Mouse (Mus musculus) left cerebral cortex, postnatal 25 days (tissue): ENCODE results near the gene Ccdc40. TPM values are rescaled to one million over a fixed set of nuclear protein-coding genes. Genes with fewer than 3 reads are reported as not detected.
"Not testable (repeated sequence)": the region's sequence is repeated elsewhere in the genome, so short reads cannot be mapped to it uniquely, and the experiment has no call there.

ENCODE experiments used
- DNase-seq, 2 experiments: peaks; one replicate each; pipeline ENCODE4 v3.0.0; 2022; ENCODE audit warnings: low spot score in 2 of 2, mixed read lengths in 1 of 2
- intact Hi-C: fragments of 180-260 bp; cut with DNase I; formaldehyde crosslinking; loops from one replicate; pipeline ENCODE4 v1.15.1; 2025
- total RNA-seq, 2 experiments: library from RNA; stranded (reverse); gene quantifications; 2 replicates each; pipeline ENCODE4 v1.2.3; 2021

Gene Ccdc40
- total RNA-seq, 2 experiments from 2014 or later: 0.98 to 1.4 TPM

- intact Hi-C loops: no loop called here
- peak; percentile 37 to 38 for DNase-seq
Measured at GRCm38 (mm10) chr11:119267241-119267674, 38.9 kb downstream of the Ccdc40 start.

DNA sequence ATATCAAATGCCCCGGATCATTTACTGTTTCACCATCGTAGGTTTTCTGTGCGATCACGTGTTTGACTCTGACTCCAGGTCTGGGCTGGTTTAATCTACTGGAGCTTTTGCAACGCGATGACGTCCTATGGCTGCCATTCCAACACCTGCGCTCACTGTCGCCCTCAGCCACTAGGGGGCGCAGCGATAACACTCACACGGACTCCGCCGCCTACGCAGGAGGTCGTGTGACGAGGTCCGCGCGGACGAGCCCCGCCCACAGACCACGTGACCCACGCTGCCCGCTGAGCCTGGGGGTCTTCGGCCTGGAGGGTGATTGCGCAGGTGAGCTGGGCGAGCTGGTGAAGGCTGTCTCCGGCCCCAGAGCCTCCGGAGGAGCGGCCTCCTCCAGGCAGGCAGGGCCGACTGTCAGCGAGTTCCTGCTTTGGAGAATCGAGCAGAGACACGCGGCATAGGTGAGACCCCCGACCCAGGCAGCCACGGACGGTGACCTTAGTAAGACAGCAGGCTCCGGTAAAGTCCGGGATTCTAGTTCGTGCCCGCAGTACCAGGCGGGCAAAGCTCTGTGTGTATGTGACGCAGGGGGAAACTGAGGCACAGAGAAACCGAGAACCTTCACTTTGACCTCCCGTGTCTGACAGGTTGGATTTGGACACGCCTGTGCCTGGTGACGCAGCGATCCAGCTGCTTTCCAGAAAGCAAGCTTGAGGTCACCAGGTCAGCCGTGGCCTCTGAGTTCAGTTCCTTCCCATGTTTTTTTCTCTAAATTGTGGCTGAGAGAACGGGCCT is 39.6 kb downstream of the Ccdc40 start, which contains the start of gene Gaa:
Gene Gaa (plus strand): TSS at position 120 of the 789 bp plus-strand sequence.
- DNase-seq: peak; percentile 96 to 98
- intact Hi-C loops: no loop called here

- intact Hi-C loops: no loop called here
- peak; percentile 75 to 85 for DNase-seq
Measured at GRCm38 (mm10) chr11:119268557-119269195, 40.3 kb downstream of the Ccdc40 start.

DNA sequence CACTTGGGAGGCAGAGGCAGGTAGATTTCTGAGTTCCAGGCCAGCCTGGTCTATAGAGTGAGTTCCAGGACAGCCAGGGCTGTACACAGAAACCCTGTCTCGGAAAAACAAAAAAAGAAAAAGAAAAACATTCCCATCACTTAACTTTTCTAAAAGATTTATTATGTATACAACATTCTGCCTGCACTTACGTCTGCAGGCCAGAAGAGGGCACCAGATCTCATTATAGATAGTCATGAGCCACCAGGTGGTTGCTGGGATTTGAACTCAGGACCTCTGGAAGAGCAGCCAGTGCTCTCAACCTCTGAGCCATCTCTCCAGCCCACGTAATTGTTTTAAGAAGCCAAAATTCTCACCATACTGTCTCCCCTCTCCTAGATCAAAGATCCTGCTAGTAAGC is 44.1 kb downstream of the Ccdc40 start:
- intact Hi-C loops, DNase-seq: not testable (repeated sequence)

DNA sequence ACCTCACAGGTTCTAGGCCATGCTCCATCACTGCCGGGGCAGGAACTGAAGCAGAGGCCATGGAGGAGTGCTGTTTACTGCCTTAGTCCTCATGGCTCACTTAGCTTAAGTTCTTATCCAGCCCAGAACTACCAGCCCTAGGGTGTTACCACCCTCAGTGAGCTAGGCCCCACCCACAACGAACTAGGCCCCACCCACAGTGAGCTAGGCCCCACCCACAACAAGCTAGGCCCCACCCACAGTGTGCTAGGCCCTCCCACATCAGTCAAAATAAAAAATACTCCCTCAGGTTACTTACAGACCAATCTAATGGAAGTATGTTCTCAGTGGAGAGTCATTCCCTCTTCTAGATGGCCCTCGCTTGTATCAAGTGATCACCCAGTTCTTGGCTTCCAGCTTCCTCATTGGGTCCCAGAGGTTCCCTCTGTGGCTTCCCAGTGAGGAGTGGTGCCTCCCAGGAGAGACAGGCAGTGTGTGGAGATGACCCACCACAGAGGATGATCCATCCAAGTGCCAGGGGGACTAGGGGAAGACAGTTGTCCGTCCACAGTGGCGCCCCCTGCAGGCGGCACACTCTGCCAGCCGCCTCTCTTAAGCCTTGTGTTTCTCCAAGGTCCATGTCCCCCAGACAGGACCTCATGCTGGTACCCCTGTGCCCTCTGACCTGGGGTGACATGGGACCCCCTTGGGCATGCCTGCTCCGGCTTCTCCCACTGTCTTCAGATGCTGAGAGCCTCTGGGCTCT is 45.0 kb downstream of the Ccdc40 start:
- intact Hi-C loops: no loop called here
- DNase-seq: no peak

- DNase-seq: no peak
Measured at GRCm38 (mm10) chr11:119281030-119281429, 52.7 kb downstream of the Ccdc40 start.

DNA sequence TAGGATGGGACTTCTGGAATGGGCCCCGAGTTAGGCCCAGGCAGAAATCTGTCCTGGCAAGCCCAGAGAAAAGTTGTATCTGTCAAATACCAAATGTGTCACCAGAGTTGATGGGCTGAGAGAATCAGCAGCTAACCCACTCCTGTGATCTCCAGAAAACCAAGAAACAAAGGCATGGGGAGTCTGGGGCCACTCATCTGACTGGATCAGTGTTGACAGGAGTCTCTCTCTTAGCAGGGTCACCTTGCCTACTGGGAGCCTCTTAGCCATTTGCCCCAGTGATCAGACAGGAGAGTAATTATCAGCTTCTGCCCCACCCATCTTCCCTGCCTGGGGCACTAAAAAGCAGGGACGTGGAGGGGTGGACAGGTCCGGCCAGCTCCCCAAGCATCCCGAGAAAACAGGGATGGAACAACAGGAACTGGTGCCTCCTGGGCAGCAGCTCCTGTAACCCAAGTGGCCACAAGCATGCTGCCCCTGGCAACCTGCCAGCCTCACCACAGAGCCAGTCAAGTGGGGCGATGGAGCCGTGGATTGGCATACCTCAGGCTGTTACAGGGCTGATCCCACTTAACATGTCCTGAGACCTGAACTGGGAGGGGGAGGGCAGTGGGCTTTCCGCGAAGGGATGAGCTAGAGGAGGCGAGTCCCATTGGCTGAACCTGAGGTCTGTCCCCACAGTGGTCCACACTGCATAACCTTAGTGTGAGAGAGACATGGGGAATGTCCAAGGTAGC is 57.6 kb downstream of the Ccdc40 start:
- no peak for DNase-seq
- intact Hi-C loops: no loop called here

More at GRCm38 (mm10) chr11:119281030-119281429, 52.7 kb downstream of the Ccdc40 start:
- intact Hi-C loops: no loop called here

GRCm38 (mm10) chr11:119287207-119287992 is 59.0 kb downstream of the Ccdc40 start:
- intact Hi-C loops: no loop called here
- DNase-seq: peak in 1 of 2 experiments; percentile 41

GRCm38 (mm10) chr11:119292861-119293260 is 64.5 kb downstream of the Ccdc40 start:
- intact Hi-C loops, DNase-seq: not testable (repeated sequence)

- no peak for DNase-seq
- intact Hi-C loops: no loop called here
Measured at GRCm38 (mm10) chr11:119297996-119298395, 69.6 kb downstream of the Ccdc40 start.

GRCm38 (mm10) chr11:119298917-119299316 is 70.5 kb downstream of the Ccdc40 start:
- no peak for DNase-seq
- intact Hi-C loops: no loop called here

DNA sequence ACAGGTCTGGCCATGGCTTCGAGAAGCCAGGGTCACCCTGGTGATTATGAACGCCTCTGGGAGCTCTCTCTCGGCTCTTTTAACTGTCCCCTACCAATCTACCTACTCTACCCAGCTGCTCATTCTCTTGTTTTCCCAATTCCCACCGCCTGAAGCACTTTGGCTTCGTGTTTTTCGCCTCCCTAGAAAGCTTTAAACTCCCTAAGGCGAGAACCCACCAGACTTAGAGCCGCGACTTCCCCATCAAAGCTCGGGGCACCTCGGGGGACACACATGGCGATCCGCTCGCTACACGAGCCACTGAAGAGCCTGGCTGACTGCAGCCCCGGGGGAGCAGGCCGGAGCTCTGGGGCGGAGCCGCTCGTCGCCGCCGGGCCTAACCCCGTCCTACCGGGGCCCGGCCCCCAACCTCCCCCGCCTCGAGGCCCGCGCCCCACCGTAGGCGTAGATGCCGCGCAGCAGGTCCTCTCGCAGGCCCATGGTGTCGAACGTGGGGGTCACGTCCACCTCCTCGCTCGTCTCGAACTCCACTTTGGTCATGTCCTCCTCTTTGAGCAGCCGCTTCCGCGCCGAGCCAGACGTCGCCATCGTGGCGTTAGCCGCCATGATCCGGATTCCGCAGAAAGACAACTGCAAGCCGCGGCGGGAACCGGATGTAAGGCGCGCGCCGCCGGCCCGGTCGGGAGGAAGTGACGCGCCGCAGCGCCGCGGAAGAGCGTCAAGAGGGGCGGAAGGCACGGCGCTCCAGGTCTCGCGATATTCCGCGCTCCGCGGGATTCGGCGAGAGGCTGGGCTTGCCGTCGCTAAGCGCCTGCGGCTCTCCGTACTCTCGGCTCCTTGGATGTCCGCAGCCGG is 71.2 kb downstream of the Ccdc40 start, which contains the start of gene Eif4a3:
Gene Eif4a3 (minus strand): TSS at position 699 of the 855 bp plus-strand sequence.
- intact Hi-C loops: loop anchor here (2.0 to 10.0 kb wide), 2 partner anchors 191 to 605 kb away; partner anchors contain the start of gene Endov
- peak; percentile 95 to 96 for DNase-seq

DNA sequence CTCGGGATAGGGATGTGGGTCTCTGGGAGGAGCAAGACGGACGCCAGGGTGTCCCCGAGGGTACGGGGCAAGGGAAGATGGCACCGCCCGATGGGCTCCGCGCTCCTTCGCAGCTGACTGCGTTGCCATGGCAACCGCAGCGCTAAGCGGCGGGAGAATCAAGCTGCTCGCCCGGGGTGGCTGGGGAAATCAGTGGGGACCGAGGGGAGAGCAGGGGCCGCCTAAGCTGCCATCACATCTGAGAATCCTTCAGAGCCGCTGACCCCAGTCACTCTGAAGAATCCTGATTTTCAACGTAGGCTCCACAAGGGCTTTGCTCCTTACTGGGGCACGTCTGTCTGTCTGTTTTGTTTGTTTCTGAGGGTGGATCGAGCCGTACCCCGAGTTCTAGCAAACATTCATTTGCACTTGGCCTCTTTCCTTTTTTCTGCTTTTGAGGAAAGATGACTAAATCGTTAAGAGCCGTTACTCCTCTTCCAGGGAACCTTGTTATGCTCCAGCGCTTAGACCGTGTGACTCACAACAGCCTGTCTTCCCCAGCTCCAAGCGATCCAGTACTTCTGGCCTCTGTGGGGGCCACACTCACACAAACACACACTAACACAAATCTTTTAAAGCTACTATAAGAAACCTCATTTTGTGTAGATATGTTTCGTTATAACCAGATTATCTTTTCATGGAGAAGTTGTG is 72.0 kb downstream of the Ccdc40 start:
- intact Hi-C loops: loop anchor here (2.0 to 10.0 kb wide), 2 partner anchors 190 to 604 kb away; partner anchors contain the start of gene Endov
- peak in 1 of 2 experiments; percentile 25 for DNase-seq

DNA sequence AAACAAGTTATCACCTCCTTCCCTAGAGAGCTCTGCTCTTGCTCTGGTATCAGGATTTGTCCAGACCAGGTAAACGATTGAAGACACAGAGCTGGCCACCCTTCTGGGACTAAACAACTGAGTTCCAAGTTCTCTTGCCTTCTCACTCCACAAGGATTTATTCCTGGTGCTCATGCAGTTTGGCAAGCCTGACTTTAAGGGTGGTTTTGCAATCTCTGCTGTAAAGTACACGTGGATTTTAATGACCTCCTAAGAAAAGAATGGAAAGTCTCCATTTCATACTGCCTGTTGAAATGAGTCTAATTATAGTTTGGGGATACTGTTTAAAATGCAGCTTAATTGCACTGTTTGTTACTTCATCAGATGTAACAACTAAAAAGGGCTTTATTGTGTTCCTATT is 72.6 kb downstream of the Ccdc40 start:
- DNase-seq: no peak
- intact Hi-C loops: loop anchor here (2.0 to 10.0 kb wide), 2 partner anchors 190 to 604 kb away; partner anchors contain the start of gene Endov

- intact Hi-C loops: loop anchor here (5.0 to 10.0 kb wide), 3 partner anchors 57 to 600 kb away; no protein-coding TSS in a partner anchor
- peak in 1 of 2 experiments; percentile 36 for DNase-seq
Measured at GRCm38 (mm10) chr11:119304904-119305712, 76.7 kb downstream of the Ccdc40 start.
